Mouse (Mus musculus) lung, adult 2 months (tissue): Measurements from ENCODE around the gene Akr1b7.

ENCODE experiments used
- CTCF ChIP-seq: fragments of 200-500 bp; IDR thresholded peaks from 2 replicates; pipeline ENCODE4 v1.5.1; 2011; ENCODE audit warnings: mild to moderate bottlenecking, low read length, control low read depth; ENCODE audit not compliant: insufficient read depth
- POLR2A ChIP-seq: fragments of 200-500 bp; IDR thresholded peaks from 2 replicates; pipeline ENCODE4 v1.6.1; 2011; ENCODE audit warnings: low read depth, mild to moderate bottlenecking, control low read depth, low read length, borderline replicate concordance; ENCODE audit errors: extremely low read depth

DNA sequence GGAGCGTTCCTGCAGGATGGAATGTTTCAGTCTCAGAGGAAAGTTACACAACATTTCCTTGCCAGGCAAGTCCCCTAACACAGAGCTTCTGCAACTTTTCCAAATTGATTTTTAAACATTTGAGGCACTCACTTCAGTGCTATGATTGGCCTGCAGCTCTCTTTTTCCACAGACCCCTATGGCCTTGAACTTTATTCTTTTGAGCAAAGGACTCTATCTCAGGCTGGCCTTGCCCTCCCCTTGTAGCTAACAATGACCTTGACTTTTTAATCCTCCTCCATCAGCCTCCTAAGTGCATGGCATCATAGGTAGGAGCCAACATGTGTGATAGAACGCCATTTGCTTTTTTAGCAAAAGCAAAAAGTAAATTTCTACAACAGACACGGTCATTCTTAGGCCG lies 5.4 kb upstream of the Akr1b7 start:
- TF ChIP-seq CTCF, result no peak
- TF ChIP-seq POLR2A, result no peak
